Mouse (Mus musculus) erythroid progenitor cell, adult 5-6 weeks (primary cell): ENCODE data around the gene Tex26. TPM values are rescaled to one million over a fixed set of nuclear protein-coding genes. Genes with fewer than 3 reads are reported as not detected.

ENCODE experiments used
- ATAC-seq: replicated peaks from 2 replicates; pipeline ENCODE4 v1.8.0; 2016; ENCODE audit warnings: moderate number of reproducible peaks, mild to moderate bottlenecking, moderate TSS enrichment, inconsistent platforms; ENCODE audit not compliant: poor library complexity, low FRiP score, severe bottlenecking
- total RNA-seq, 2 experiments: library from RNA; stranded (forward) in 1 of 2; stranded (reverse) in 1 of 2; fragments of 150-400 nt in 1 of 2; fragments of 186-747, 209-891 nt in 1 of 2; gene quantifications; 2 replicates each; pipeline versions ENCODE4 v1.2.3 to v1.2.4; 2015 to 2017; ENCODE audit warnings: low replicate concordance in 2 of 2

The Tex26 gene
- total RNA-seq, 2 experiments from 2014 or later = not detected

GRCm38 (mm10) chr5:149429541-149429940 is 9.9 kb upstream of the Tex26 start:
- ATAC-seq = no peak

- ATAC-seq = no peak
These were observed 8.5 kb upstream of the Tex26 start for GRCm38 (mm10) chr5:149430943-149431342.

GRCm38 (mm10) chr5:149433618-149434017 is 5.8 kb upstream of the Tex26 start:
- no peak for ATAC-seq

GRCm38 (mm10) chr5:149434141-149434690 is 5.2 kb upstream of the Tex26 start:
- ATAC-seq = no peak

GRCm38 (mm10) chr5:149436541-149436940 is 2.9 kb upstream of the Tex26 start:
- no peak for ATAC-seq

- no peak for ATAC-seq
These were observed 2.3 kb upstream of the Tex26 start for GRCm38 (mm10) chr5:149437150-149437549.

GRCm38 (mm10) chr5:149440180-149440573 is 717 bp downstream of the Tex26 start:
- ATAC-seq = no peak

- no peak for ATAC-seq
These were observed 2.3 kb downstream of the Tex26 start for GRCm38 (mm10) chr5:149441646-149442276.

- no peak for ATAC-seq
These were observed 2.8 kb downstream of the Tex26 start for GRCm38 (mm10) chr5:149442277-149442660.

GRCm38 (mm10) chr5:149444451-149444850 is 5.0 kb downstream of the Tex26 start:
- no peak for ATAC-seq

GRCm38 (mm10) chr5:149446495-149446894 is 7.0 kb downstream of the Tex26 start:
- ATAC-seq = no peak

- no peak for ATAC-seq
These were observed 8.3 kb downstream of the Tex26 start for GRCm38 (mm10) chr5:149447733-149448132.

GRCm38 (mm10) chr5:149449406-149449805 is 9.9 kb downstream of the Tex26 start:
- ATAC-seq = no peak

- ATAC-seq = no peak
These were observed 11.8 kb downstream of the Tex26 start for GRCm38 (mm10) chr5:149451209-149451681.

GRCm38 (mm10) chr5:149454281-149454680 is 14.8 kb downstream of the Tex26 start:
- ATAC-seq = no peak

- no peak for ATAC-seq
These were observed 17.1 kb downstream of the Tex26 start for GRCm38 (mm10) chr5:149456544-149456943.

- ATAC-seq = no peak
These were observed 22.6 kb downstream of the Tex26 start for GRCm38 (mm10) chr5:149462071-149462470.

GRCm38 (mm10) chr5:149465305-149465704 is 25.8 kb downstream of the Tex26 start:
- no peak for ATAC-seq

- no peak for ATAC-seq
These were observed 34.7 kb downstream of the Tex26 start for GRCm38 (mm10) chr5:149474142-149474541.

- no peak for ATAC-seq
These were observed 35.4 kb downstream of the Tex26 start for GRCm38 (mm10) chr5:149474701-149475468.

- no peak for ATAC-seq
These were observed 42.5 kb downstream of the Tex26 start for GRCm38 (mm10) chr5:149481920-149482319.
